Mouse (Mus musculus): ENCODE measurements around the gene Arhgap21. TPM values are rescaled to one million over a fixed set of nuclear protein-coding genes. Genes with fewer than 3 reads are reported as not detected.

Gene Arhgap21
- polyA plus RNA-seq, 1 experiment from 2014 or later: 39.9 TPM

DNA sequence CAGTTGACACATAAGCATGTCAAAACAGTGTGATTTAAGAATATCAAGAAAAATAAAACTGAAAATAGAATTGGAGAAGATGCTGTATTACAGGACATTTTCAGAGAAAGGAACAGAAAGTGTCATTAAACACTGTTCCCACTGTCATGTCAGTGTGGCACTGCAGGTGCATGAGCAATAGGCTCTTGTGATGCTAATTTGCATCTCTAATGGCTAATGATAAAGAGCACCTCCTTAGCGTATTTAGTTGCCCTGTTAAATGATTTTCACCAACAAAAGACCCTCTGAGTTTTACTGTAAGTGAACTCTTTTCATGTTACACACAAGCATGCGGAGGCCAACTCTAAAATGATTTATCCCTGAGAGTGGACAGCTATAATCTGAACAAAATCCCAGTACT, 47.1 kb downstream of the Arhgap21 start:
- 69% methylated on average over 2 of the region's 2 CpGs for WGBS
- no peak for DNase-seq (ENCODE audit: low spot score)
- no peaks in the 10 kb centered on the region for H3K9me3 ChIP-seq
- no peak overlapping the region for H3K27ac ChIP-seq
- peaks cover 22% of the 10 kb centered on the region for H3K4me1 ChIP-seq (replicated peaks)
- no peaks in the 10 kb centered on the region for H3K27me3 ChIP-seq (ENCODE audit: insufficient read depth, poor library complexity, severe bottlenecking)
- no peak overlapping the region for H3K4me3 ChIP-seq
- H3K36me3 ChIP-seq: no peaks in the 10 kb centered on the region

GRCm38 (mm10) chr2:20921021-20921420, 47.7 kb downstream of the Arhgap21 start:
- 95% methylated on average over 1 of the region's 1 CpGs for WGBS
- H3K4me1 ChIP-seq (replicated peaks): peaks cover 22% of the 10 kb centered on the region
- H3K4me3 ChIP-seq: no peak overlapping the region

DNA sequence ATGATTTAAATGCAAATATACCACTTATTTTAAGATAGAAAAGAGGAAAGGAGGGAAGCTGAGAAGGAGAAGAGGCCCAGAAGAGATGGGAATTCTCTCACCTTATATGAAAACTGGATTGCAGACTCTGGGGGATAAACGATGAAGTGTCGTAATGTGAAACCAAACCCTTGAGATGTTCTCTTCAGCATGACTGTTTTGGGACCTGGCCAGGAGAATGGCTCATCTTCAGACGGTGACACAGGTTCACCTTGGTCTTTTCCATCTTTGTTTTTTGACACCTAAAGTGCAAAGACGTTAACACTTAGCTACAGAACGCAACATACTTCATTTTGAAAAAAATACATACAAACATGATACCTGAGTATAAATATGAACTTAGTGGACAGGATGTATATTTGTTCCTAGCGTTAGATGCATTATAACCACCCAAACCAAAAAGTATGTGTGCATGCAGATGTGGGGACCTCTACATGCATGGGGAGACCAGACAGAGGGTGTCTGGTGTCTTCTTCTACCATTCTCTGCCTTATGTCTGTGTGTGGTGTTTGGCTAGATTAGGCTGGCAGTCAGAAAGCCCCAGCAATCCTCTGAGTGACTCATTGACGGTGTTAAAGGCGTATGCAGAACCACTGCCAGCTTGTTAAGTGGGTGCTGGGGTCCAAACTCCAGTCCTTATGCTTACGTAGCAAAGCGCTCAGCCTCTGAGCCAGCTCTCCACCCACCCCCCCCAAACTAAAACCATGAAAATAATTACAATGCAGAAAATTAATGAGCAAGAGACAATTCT, 54.0 kb downstream of the Arhgap21 start:
- H3K27ac ChIP-seq: no peak overlapping the region
- WGBS: 94% methylated on average over 10 of the region's 10 CpGs
- no peak overlapping the region for H3K4me3 ChIP-seq
- no peak for DNase-seq (ENCODE audit: low spot score)
- H3K27me3 ChIP-seq (ENCODE audit: insufficient read depth, poor library complexity, severe bottlenecking): no peaks in the 10 kb centered on the region
- no peaks in the 10 kb centered on the region for H3K4me1 ChIP-seq (replicated peaks)
- H3K9me3 ChIP-seq: no peaks in the 10 kb centered on the region
- H3K36me3 ChIP-seq: peaks cover 28% of the 10 kb centered on the region

More at GRCm38 (mm10) chr2:20921021-20921420, 47.7 kb downstream of the Arhgap21 start:
- H3K27ac ChIP-seq: no peak overlapping the region
- H3K36me3 ChIP-seq: no peaks in the 10 kb centered on the region
- H3K27me3 ChIP-seq (ENCODE audit: insufficient read depth, poor library complexity, severe bottlenecking): no peaks in the 10 kb centered on the region
- DNase-seq (ENCODE audit: low spot score): no peak
- H3K9me3 ChIP-seq: no peaks in the 10 kb centered on the region

DNA sequence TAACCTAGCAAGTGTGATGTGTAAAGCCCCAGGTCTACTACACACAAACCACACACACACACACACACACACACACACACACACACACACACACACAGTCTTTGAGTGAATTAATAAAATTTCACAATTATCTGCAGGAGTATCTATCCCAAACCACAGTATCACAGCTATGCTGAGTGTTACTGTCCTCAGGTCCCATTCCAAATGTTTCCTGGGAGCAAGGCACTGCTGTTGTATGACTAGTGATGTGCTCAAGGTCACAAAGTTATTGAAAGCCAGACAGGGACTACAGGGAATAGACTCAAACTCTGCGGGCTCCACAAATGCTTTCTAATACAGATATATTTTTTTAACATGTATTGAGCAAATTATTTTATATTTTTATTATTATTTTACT, 55.7 kb downstream of the Arhgap21 start:
- no peak for DNase-seq (ENCODE audit: low spot score)
- Histone ChIP-seq H3K4me1 (replicated peaks) (no peaks in the 10 kb centered on the region), H3K9me3 (no peaks in the 10 kb centered on the region), H3K36me3 (peaks cover 40% of the 10 kb centered on the region), H3K4me3 (no peak overlapping the region), H3K27ac (no peak overlapping the region), H3K27me3 (ENCODE audit: insufficient read depth, poor library complexity, severe bottlenecking) (no peaks in the 10 kb centered on the region)
- 98% methylated on average over 1 of the region's 1 CpGs for WGBS

- Histone ChIP-seq H3K4me1 (replicated peaks) (no peaks in the 10 kb centered on the region), H3K36me3 (peaks cover 40% of the 10 kb centered on the region), H3K4me3 (no peak overlapping the region), H3K27me3 (ENCODE audit: insufficient read depth, poor library complexity, severe bottlenecking) (no peaks in the 10 kb centered on the region), H3K9me3 (no peaks in the 10 kb centered on the region), H3K27ac (no peak overlapping the region)
- WGBS: 93% methylated on average over 11 of the region's 11 CpGs
- no peak for DNase-seq (ENCODE audit: low spot score)
Measured at GRCm38 (mm10) chr2:20912348-20913018, 56.2 kb downstream of the Arhgap21 start.

- DNase-seq (ENCODE audit: low spot score): no peak
- Histone ChIP-seq H3K9me3 (no peaks in the 10 kb centered on the region), H3K27me3 (ENCODE audit: insufficient read depth, poor library complexity, severe bottlenecking) (no peaks in the 10 kb centered on the region), H3K4me1 (replicated peaks) (no peaks in the 10 kb centered on the region), H3K36me3 (peaks cover 42% of the 10 kb centered on the region), H3K4me3 (no peak overlapping the region), H3K27ac (no peak overlapping the region)
- WGBS: 93% methylated on average over 3 of the region's 3 CpGs
Measured at GRCm38 (mm10) chr2:20910446-20910845, 58.2 kb downstream of the Arhgap21 start.

DNA sequence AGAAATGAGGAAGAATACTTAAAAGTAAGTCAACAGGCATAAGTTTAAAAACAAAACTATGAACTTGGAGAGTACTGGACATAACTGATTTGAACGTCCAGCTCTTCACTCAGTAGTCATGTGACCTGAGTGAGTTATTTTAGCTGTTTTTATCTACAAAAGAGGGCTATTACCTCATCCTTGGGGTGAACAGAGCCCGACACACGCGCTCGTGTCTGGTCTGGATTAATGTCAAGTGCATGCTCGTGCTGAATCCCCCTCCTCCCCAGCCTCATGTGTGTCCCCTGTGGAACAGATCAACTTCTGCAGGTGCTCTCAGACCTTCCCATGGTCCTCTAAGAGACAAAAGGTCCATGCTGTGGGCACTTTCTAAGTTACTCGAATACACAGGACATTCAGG, 59.3 kb downstream of the Arhgap21 start:
- Histone ChIP-seq H3K36me3 (peaks cover 44% of the 10 kb centered on the region), H3K4me3 (no peak overlapping the region), H3K4me1 (replicated peaks) (no peaks in the 10 kb centered on the region), H3K9me3 (no peaks in the 10 kb centered on the region), H3K27me3 (ENCODE audit: insufficient read depth, poor library complexity, severe bottlenecking) (no peaks in the 10 kb centered on the region), H3K27ac (no peak overlapping the region)
- 87% methylated on average over 7 of the region's 7 CpGs for WGBS
- DNase-seq (ENCODE audit: low spot score): no peak

- 96% methylated on average over 3 of the region's 3 CpGs for WGBS
- Histone ChIP-seq H3K4me1 (replicated peaks) (no peaks in the 10 kb centered on the region), H3K27me3 (ENCODE audit: insufficient read depth, poor library complexity, severe bottlenecking) (no peaks in the 10 kb centered on the region), H3K9me3 (no peaks in the 10 kb centered on the region), H3K27ac (no peak overlapping the region), H3K4me3 (no peak overlapping the region), H3K36me3 (peaks cover 35% of the 10 kb centered on the region)
- DNase-seq (ENCODE audit: low spot score): no peak
Measured at GRCm38 (mm10) chr2:20907291-20907690, 61.4 kb downstream of the Arhgap21 start.

DNA sequence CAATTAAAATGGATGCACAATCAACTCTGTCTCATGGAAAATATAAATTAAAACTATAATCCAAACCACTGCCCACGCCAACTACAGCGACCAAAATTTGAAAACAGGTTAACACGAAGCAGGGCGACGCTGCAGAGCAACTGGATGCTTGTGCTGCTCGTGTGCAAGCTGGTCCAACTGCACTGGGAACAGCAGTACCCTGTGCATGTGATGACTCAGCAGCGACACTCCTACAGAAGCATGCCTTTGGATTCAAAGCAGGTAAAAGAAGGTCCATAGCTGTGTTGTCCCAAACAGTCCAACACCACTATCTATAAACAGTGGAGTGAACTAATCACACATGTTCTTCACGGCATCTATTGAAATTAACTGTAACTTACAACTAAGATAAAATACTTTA, 63.3 kb downstream of the Arhgap21 start:
- Histone ChIP-seq H3K36me3 (peaks cover 22% of the 10 kb centered on the region), H3K9me3 (no peaks in the 10 kb centered on the region), H3K4me3 (no peak overlapping the region), H3K27me3 (ENCODE audit: insufficient read depth, poor library complexity, severe bottlenecking) (no peaks in the 10 kb centered on the region), H3K4me1 (replicated peaks) (no peaks in the 10 kb centered on the region), H3K27ac (no peak overlapping the region)
- DNase-seq (ENCODE audit: low spot score): no peak
- WGBS: 95% methylated on average over 8 of the region's 8 CpGs

- no peak for DNase-seq (ENCODE audit: low spot score)
- 91% methylated on average over 11 of the region's 11 CpGs for WGBS
- H3K4me1 ChIP-seq (replicated peaks): no peaks in the 10 kb centered on the region
- no peaks in the 10 kb centered on the region for H3K9me3 ChIP-seq
- H3K36me3 ChIP-seq: peaks cover 5% of the 10 kb centered on the region; the same call in 1 of the 2 replicates
- H3K27me3 ChIP-seq (ENCODE audit: insufficient read depth, poor library complexity, severe bottlenecking): no peaks in the 10 kb centered on the region
- no peak overlapping the region for H3K27ac ChIP-seq
- H3K4me3 ChIP-seq: no peak overlapping the region
Measured at GRCm38 (mm10) chr2:20902981-20903645, 65.6 kb downstream of the Arhgap21 start.

DNA sequence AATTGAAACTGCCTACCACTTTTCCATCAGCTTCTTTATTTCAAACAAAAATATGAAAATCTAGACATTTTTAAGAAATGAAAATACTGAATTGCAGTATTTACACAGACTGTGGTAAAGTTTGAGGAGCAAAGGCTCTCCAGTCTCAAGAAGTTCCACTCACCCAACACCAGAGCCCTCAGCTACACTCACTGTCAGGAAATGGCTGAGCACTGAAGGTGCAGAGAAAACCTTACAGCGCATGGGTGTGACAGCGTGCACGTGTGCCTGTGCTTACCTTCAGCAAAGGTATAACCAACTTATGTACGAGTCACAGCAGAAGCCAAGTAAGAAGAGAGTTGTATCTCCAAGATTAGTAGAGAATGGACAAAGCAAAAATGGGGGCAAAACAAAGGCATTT, 66.8 kb downstream of the Arhgap21 start:
- H3K4me1 ChIP-seq (replicated peaks): no peaks in the 10 kb centered on the region
- no peaks in the 10 kb centered on the region for H3K27me3 ChIP-seq (ENCODE audit: insufficient read depth, poor library complexity, severe bottlenecking)
- 96% methylated on average over 4 of the region's 4 CpGs for WGBS
- 0 out of 2 replicates have a peak, but pooled peaks cover 4% of the 10 kb centered on the region for H3K36me3 ChIP-seq
- no peak overlapping the region for H3K27ac ChIP-seq
- DNase-seq (ENCODE audit: low spot score): no peak
- H3K4me3 ChIP-seq: no peak overlapping the region
- no peaks in the 10 kb centered on the region for H3K9me3 ChIP-seq

DNA sequence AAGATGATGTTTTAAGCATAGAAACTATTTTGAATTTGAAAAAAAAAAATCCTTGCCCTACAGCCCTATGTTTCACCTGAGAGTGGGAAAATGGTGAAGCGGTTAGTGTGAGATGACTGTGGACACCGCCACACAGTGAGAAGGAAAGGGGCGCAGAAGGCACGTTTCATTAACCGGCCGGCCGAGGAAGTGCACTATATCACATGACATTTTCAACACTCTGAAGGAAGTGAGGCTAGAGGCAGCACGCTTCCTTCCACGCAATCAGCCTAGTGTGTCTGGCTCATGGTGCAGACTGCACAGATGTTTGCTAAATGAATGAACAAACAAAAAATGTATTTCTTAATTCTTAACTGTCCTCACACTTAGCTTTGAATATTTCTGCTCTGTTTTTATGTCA, 69.4 kb downstream of the Arhgap21 start:
- H3K27ac ChIP-seq: no peak overlapping the region
- no peaks in the 10 kb centered on the region for H3K4me1 ChIP-seq (replicated peaks)
- no peaks in the 10 kb centered on the region for H3K9me3 ChIP-seq
- WGBS: 89% methylated on average over 9 of the region's 9 CpGs
- DNase-seq (ENCODE audit: low spot score): no peak
- no peaks in the 10 kb centered on the region for H3K27me3 ChIP-seq (ENCODE audit: insufficient read depth, poor library complexity, severe bottlenecking)
- no peaks in the 10 kb centered on the region for H3K36me3 ChIP-seq
- H3K4me3 ChIP-seq: no peak overlapping the region

- no peaks in the 10 kb centered on the region for H3K36me3 ChIP-seq
- peak; percentile 60 for DNase-seq (ENCODE audit: low spot score)
- no peaks in the 10 kb centered on the region for H3K9me3 ChIP-seq
- no peak overlapping the region for H3K4me3 ChIP-seq
- H3K27ac ChIP-seq: no peak overlapping the region
- no peaks in the 10 kb centered on the region for H3K27me3 ChIP-seq (ENCODE audit: insufficient read depth, poor library complexity, severe bottlenecking)
- WGBS: 54% methylated on average over 6 of the region's 6 CpGs
- H3K4me1 ChIP-seq (replicated peaks): no peaks in the 10 kb centered on the region
Measured at GRCm38 (mm10) chr2:20898684-20899083, 70.0 kb downstream of the Arhgap21 start.
